Mouse (Mus musculus) embryonic stem cell, embryonic (primary cell): ENCODE results near the gene Lhfpl3.

Experiments used
- CTCF ChIA-PET, 4 experiments: fragments of 300-600 bp in 2 of 4; fragments of 350-600 bp in 2 of 4; sonication (Branson Sonifier 250); formaldehyde crosslinking; loops; one replicate each; lab custom pipeline; 2022; ENCODE audit warnings: inconsistent platforms in 2 of 4; lab: Charles Lee
- POLR2A ChIA-PET, 4 experiments: fragments of 300-600 bp in 2 of 4; fragments of 350-600 bp in 2 of 4; sonication (Branson Sonifier 250); formaldehyde crosslinking; loops; one replicate each; lab custom pipeline; 2022; ENCODE audit warnings: antibody characterized with exemption in 4 of 4, inconsistent platforms in 1 of 4; lab: Charles Lee

Lhfpl3 gene

GRCm38 (mm10) chr5:22897656-22898289 is 151.9 kb downstream of the Lhfpl3 start:
- CTCF ChIA-PET: no interaction called here
- POLR2A ChIA-PET: interaction anchor here in 1 of 4 experiments (0.7 kb wide), 1 partner anchor 273 kb away, joined by 3 read pairs; no protein-coding TSS in a partner anchor

- POLR2A ChIA-PET: no interaction called here
- CTCF ChIA-PET: no interaction called here
Measured at GRCm38 (mm10) chr5:22898593-22898992, 152.7 kb downstream of the Lhfpl3 start.

- ChIA-PET POLR2A (no interaction called here), CTCF (no interaction called here)
Measured at GRCm38 (mm10) chr5:22899913-22900312, 154.1 kb downstream of the Lhfpl3 start.

GRCm38 (mm10) chr5:22917197-22917596 is 171.3 kb downstream of the Lhfpl3 start:
- CTCF ChIA-PET: no interaction called here
- POLR2A ChIA-PET: no interaction called here

GRCm38 (mm10) chr5:22926171-22926570 is 180.3 kb downstream of the Lhfpl3 start:
- ChIA-PET CTCF (no interaction called here), POLR2A (interaction anchor here in 1 of 4 experiments (0.6 kb wide), 1 partner anchor 59 kb away, joined by 3 read pairs; no protein-coding TSS in a partner anchor)

GRCm38 (mm10) chr5:22928746-22929145 is 182.9 kb downstream of the Lhfpl3 start:
- ChIA-PET CTCF (no interaction called here), POLR2A (no interaction called here)

GRCm38 (mm10) chr5:22943306-22943705 is 197.4 kb downstream of the Lhfpl3 start:
- ChIA-PET CTCF (no interaction called here), POLR2A (no interaction called here)

GRCm38 (mm10) chr5:22963300-22963699 is 217.4 kb downstream of the Lhfpl3 start:
- ChIA-PET CTCF (interaction anchor here in 1 of 4 experiments (0.6 kb wide), 1 partner anchor 939 kb away, joined by 3 read pairs; no protein-coding TSS in a partner anchor), POLR2A (no interaction called here)

- ChIA-PET CTCF (no interaction called here), POLR2A (no interaction called here)
Measured at GRCm38 (mm10) chr5:22986771-22987170, 240.9 kb downstream of the Lhfpl3 start.

GRCm38 (mm10) chr5:22999811-23000210 is 254.0 kb downstream of the Lhfpl3 start:
- ChIA-PET CTCF (no interaction called here), POLR2A (no interaction called here)

GRCm38 (mm10) chr5:23003123-23003797 is 257.4 kb downstream of the Lhfpl3 start:
- ChIA-PET CTCF (interaction anchor here in 1 of 4 experiments (0.5 kb wide), 1 partner anchor 281 kb away, joined by 3 read pairs; no protein-coding TSS in a partner anchor), POLR2A (no interaction called here)

GRCm38 (mm10) chr5:23006207-23006606 is 260.3 kb downstream of the Lhfpl3 start:
- CTCF ChIA-PET: no interaction called here

GRCm38 (mm10) chr5:23010460-23010859 is 264.6 kb downstream of the Lhfpl3 start:
- CTCF ChIA-PET: no interaction called here

More at GRCm38 (mm10) chr5:23006207-23006606, 260.3 kb downstream of the Lhfpl3 start:
- POLR2A ChIA-PET: no interaction called here

GRCm38 (mm10) chr5:23013997-23014396 is 268.1 kb downstream of the Lhfpl3 start:
- CTCF ChIA-PET: no interaction called here

More at GRCm38 (mm10) chr5:23010460-23010859, 264.6 kb downstream of the Lhfpl3 start:
- POLR2A ChIA-PET: no interaction called here

GRCm38 (mm10) chr5:23015587-23016335 is 269.9 kb downstream of the Lhfpl3 start:
- CTCF ChIA-PET: interaction anchor here in 1 of 4 experiments (0.7 kb wide), 1 partner anchor 86 kb away, joined by 4 read pairs; no protein-coding TSS in a partner anchor
- POLR2A ChIA-PET: no interaction called here

More at GRCm38 (mm10) chr5:23013997-23014396, 268.1 kb downstream of the Lhfpl3 start:
- POLR2A ChIA-PET: no interaction called here

GRCm38 (mm10) chr5:23034944-23035726 is 289.3 kb downstream of the Lhfpl3 start:
- POLR2A ChIA-PET: no interaction called here
- CTCF ChIA-PET: no interaction called here

GRCm38 (mm10) chr5:23035727-23036029 is 289.8 kb downstream of the Lhfpl3 start:
- ChIA-PET POLR2A (no interaction called here), CTCF (no interaction called here)

GRCm38 (mm10) chr5:23040429-23040828 is 294.6 kb downstream of the Lhfpl3 start:
- POLR2A ChIA-PET: interaction anchor here in 2 of 4 experiments (0.6 to 1.5 kb wide), 3 partner anchors 11 to 1155 kb away, joined by 3 to 4 read pairs (median 3); no protein-coding TSS in a partner anchor
- CTCF ChIA-PET: no interaction called here

- ChIA-PET POLR2A (no interaction called here), CTCF (no interaction called here)
Measured at GRCm38 (mm10) chr5:23042862-23043261, 297.0 kb downstream of the Lhfpl3 start.
